Mouse (Mus musculus) CD8-positive naive resting alpha-beta T cell, adult 2 months (primary cell): ENCODE results near the gene Gm20837.
"Not testable (repeated sequence)": the region's sequence is repeated elsewhere in the genome, so short reads cannot be mapped to it uniquely, and the experiment has no call there.

Experiments used
- DNase-seq, 2 experiments: peaks; one replicate each; pipeline ENCODE4 v3.0.0; 2022; ENCODE audit warnings: low read depth in 2 of 2, low spot score in 2 of 2

Gene Gm20837

GRCm38 (mm10) chrY:90400948-90401347 lies at the start of gene Gm20837:
TSS of gene Gm20837 (plus strand) at chrY:90401248.
- not testable (repeated sequence) for DNase-seq
